Mouse (Mus musculus) thymus, adult 2 months (tissue): Measurements from ENCODE around the gene Sdhaf3.

ENCODE experiments used
- CTCF ChIP-seq: fragments of 200-500 bp; IDR thresholded peaks from 2 replicates; pipeline ENCODE4 v1.5.1; 2012; ENCODE audit warnings: mild to moderate bottlenecking, control low read depth, low read length, moderate library complexity, borderline replicate concordance; ENCODE audit not compliant: control insufficient read depth, poor library complexity, insufficient read depth; ENCODE audit errors: extremely low read depth
- POLR2A ChIP-seq: fragments of 200-500 bp; IDR thresholded peaks from 2 replicates; pipeline ENCODE4 v1.6.1; 2012; ENCODE audit warnings: mild to moderate bottlenecking, low read length, control low read depth, moderate library complexity; ENCODE audit not compliant: control insufficient read depth, poor library complexity, insufficient read depth; ENCODE audit errors: extremely low read depth

GRCm38 (mm10) chr6:7083661-7084060, 127.9 kb downstream of the Sdhaf3 start:
- no peak for TF ChIP-seq POLR2A
- no peak for TF ChIP-seq CTCF
